Mouse (Mus musculus): Measurements from ENCODE around the gene Synj2. TPM values are rescaled to one million over a fixed set of nuclear protein-coding genes. Genes with fewer than 3 reads are reported as not detected.
A peak's percentile ranks its signal among the peaks of the same experiment; 100 is the strongest.

The Synj2 gene
- polyA plus RNA-seq, 1 experiment from 2014 or later = 2.4 TPM

GRCm38 (mm10) chr17:6054934-6055355, 113.9 kb downstream of the Synj2 start:
- ATAC-seq (ENCODE audit: insufficient read depth) = no peak
- Histone ChIP-seq H3K36me3 (replicated peaks) (no peaks in the 10 kb centered on the region), H3K9me3 (replicated peaks) (no peaks in the 10 kb centered on the region), H3K27ac (replicated peaks) (no peak overlapping the region), H3K4me2 (no peak overlapping the region), H3K4me1 (replicated peaks) (no peaks in the 10 kb centered on the region), H3K27me3 (no peaks in the 10 kb centered on the region), H3K9ac (no peak overlapping the region), H3K4me3 (replicated peaks) (no peak overlapping the region)
- WGBS (ENCODE audit: insufficient replicate concordance) = 22% methylated on average over 5 of the region's 5 CpGs

DNA sequence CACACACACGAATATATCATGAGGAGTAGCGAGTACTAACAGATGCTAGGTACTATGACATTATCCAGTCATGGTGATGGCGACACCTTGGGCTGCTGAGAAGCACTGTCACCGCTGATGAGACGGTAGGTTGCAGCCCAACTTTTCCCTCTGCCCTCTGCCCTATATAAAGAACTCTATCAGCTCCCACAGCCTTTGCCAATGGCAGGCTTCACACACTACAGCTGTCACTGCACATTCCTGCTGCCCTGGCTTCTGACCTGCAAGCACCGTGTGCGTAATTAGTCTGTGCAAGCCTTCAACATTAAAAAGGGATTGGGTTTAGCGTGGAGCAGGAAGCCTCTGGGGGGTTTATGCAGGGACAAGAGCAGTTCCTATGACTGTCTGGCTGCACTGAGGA, 121.7 kb downstream of the Synj2 start:
- no peaks in the 10 kb centered on the region for H3K27me3 ChIP-seq
- no peaks in the 10 kb centered on the region for H3K4me1 ChIP-seq (replicated peaks)
- H3K36me3 ChIP-seq (replicated peaks) = peaks cover 12% of the 10 kb centered on the region; the same call in 1 of the 2 replicates
- H3K4me2 ChIP-seq = no peak overlapping the region
- H3K9ac ChIP-seq = no peak overlapping the region
- whole genome bisulfite sequencing (ENCODE audit: insufficient replicate concordance) = 76% methylated on average over 8 of the region's 8 CpGs
- ATAC-seq (ENCODE audit: insufficient read depth) = no peak
- H3K4me3 ChIP-seq (replicated peaks) = no peak overlapping the region
- no peaks in the 10 kb centered on the region for H3K9me3 ChIP-seq (replicated peaks)
- H3K27ac ChIP-seq (replicated peaks) = no peak overlapping the region

- ATAC-seq (ENCODE audit: insufficient read depth) = no peak
Observed at GRCm38 (mm10) chr17:6063532-6063931, 122.5 kb downstream of the Synj2 start.

DNA sequence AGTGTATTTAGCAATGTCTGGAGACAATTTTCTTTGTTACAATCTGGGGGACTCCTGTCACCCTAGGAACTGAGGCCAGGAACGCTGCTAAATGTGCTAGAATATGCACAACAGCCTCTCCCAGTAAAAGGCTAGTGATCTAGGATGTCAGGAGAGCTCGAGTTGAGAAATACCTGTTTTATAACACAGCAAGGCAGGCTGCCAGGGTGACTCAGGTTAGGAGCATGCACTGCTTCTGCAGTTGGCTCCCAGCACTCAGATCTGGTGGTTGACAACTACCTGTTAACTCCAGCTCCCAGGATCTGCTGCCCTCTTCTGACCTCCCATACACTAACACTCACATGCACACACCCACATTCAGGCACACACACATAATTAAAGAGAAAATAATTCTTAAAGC, 124.9 kb downstream of the Synj2 start:
- Histone ChIP-seq H3K27me3 (no peaks in the 10 kb centered on the region), H3K4me2 (no peak overlapping the region), H3K9ac (no peak overlapping the region), H3K4me1 (replicated peaks) (no peaks in the 10 kb centered on the region), H3K27ac (replicated peaks) (no peak overlapping the region), H3K4me3 (replicated peaks) (no peak overlapping the region), H3K9me3 (replicated peaks) (no peaks in the 10 kb centered on the region), H3K36me3 (replicated peaks) (peaks cover 12% of the 10 kb centered on the region; the same call in 1 of the 2 replicates)
- 66% methylated on average over 2 of the region's 2 CpGs for WGBS (ENCODE audit: insufficient replicate concordance)
- no peak for ATAC-seq (ENCODE audit: insufficient read depth)

More at GRCm38 (mm10) chr17:6063532-6063931, 122.5 kb downstream of the Synj2 start:
- no peaks in the 10 kb centered on the region for H3K4me1 ChIP-seq (replicated peaks)
- H3K27me3 ChIP-seq = no peaks in the 10 kb centered on the region
- H3K9ac ChIP-seq = no peak overlapping the region
- H3K27ac ChIP-seq (replicated peaks) = no peak overlapping the region
- peaks cover 12% of the 10 kb centered on the region; the same call in 1 of the 2 replicates for H3K36me3 ChIP-seq (replicated peaks)
- 57% methylated on average over 5 of the region's 5 CpGs for WGBS (ENCODE audit: insufficient replicate concordance)
- no peaks in the 10 kb centered on the region for H3K9me3 ChIP-seq (replicated peaks)
- no peak overlapping the region for H3K4me3 ChIP-seq (replicated peaks)
- H3K4me2 ChIP-seq = no peak overlapping the region

DNA sequence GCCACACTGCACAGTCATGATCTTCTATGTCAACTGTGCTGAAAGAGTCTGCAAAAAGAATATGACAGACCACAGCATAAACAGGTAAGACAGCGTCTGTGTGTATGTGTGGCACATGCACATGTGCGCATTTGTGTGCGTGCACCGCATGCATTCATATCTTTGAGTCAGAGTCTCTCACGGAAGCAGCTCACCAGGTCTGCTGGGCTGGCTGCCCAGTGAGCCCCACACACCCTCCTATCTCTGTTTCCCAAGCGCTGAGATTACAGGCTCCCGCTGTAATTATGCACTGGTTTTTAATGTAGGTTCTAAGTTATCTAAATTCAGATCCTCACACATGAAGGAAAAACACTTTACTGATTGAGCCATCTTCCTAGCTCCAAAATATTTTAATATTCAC, 126.5 kb downstream of the Synj2 start:
- no peaks in the 10 kb centered on the region for H3K4me1 ChIP-seq (replicated peaks)
- no peaks in the 10 kb centered on the region for H3K9me3 ChIP-seq (replicated peaks)
- H3K9ac ChIP-seq = no peak overlapping the region
- H3K27ac ChIP-seq (replicated peaks) = no peak overlapping the region
- peaks cover 12% of the 10 kb centered on the region; the same call in 1 of the 2 replicates for H3K36me3 ChIP-seq (replicated peaks)
- WGBS (ENCODE audit: insufficient replicate concordance) = 86% methylated on average over 7 of the region's 7 CpGs
- no peak overlapping the region for H3K4me2 ChIP-seq
- no peak overlapping the region for H3K4me3 ChIP-seq (replicated peaks)
- H3K27me3 ChIP-seq = no peaks in the 10 kb centered on the region
- no peak for ATAC-seq (ENCODE audit: insufficient read depth)

- 83% methylated on average over 6 of the region's 6 CpGs for WGBS (ENCODE audit: insufficient replicate concordance)
- Histone ChIP-seq H3K4me1 (replicated peaks) (no peaks in the 10 kb centered on the region), H3K9ac (no peak overlapping the region), H3K4me3 (replicated peaks) (no peak overlapping the region), H3K4me2 (no peak overlapping the region), H3K9me3 (replicated peaks) (no peaks in the 10 kb centered on the region), H3K27ac (replicated peaks) (no peak overlapping the region), H3K36me3 (replicated peaks) (peaks cover 15% of the 10 kb centered on the region; the same call in 1 of the 2 replicates), H3K27me3 (no peaks in the 10 kb centered on the region)
- ATAC-seq (ENCODE audit: insufficient read depth) = no peak
Observed at GRCm38 (mm10) chr17:6069866-6070265, 128.8 kb downstream of the Synj2 start.

DNA sequence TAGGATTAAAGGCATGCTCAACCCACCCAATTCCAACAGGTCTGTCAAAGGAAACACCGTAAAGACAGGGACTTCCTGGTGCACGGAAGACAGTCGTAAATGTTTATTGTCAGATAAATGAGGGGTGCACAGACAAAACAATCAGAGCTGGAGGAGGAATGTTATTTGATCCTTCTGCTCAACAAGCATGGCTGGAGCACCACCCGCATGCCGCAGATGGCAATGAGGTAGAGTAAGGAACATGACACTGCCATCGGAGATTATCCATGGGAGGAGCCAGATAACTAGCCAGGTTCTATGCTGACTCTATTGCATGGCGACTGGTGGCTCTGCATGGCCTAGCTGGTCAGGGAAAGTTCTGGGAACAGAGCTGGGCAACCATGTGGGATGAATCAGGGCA, 132.3 kb downstream of the Synj2 start:
- Histone ChIP-seq H3K27ac (replicated peaks) (no peak overlapping the region), H3K9ac (no peak overlapping the region), H3K4me2 (no peak overlapping the region), H3K4me3 (replicated peaks) (no peak overlapping the region), H3K36me3 (replicated peaks) (0 out of 2 replicates have a peak, but pooled peaks cover 3% of the 10 kb centered on the region), H3K27me3 (no peaks in the 10 kb centered on the region), H3K4me1 (replicated peaks) (peaks cover 3% of the 10 kb centered on the region; the same call in 1 of the 2 replicates), H3K9me3 (replicated peaks) (no peaks in the 10 kb centered on the region)
- 67% methylated on average over 7 of the region's 7 CpGs for WGBS (ENCODE audit: insufficient replicate concordance)
- no peak for ATAC-seq (ENCODE audit: insufficient read depth)

DNA sequence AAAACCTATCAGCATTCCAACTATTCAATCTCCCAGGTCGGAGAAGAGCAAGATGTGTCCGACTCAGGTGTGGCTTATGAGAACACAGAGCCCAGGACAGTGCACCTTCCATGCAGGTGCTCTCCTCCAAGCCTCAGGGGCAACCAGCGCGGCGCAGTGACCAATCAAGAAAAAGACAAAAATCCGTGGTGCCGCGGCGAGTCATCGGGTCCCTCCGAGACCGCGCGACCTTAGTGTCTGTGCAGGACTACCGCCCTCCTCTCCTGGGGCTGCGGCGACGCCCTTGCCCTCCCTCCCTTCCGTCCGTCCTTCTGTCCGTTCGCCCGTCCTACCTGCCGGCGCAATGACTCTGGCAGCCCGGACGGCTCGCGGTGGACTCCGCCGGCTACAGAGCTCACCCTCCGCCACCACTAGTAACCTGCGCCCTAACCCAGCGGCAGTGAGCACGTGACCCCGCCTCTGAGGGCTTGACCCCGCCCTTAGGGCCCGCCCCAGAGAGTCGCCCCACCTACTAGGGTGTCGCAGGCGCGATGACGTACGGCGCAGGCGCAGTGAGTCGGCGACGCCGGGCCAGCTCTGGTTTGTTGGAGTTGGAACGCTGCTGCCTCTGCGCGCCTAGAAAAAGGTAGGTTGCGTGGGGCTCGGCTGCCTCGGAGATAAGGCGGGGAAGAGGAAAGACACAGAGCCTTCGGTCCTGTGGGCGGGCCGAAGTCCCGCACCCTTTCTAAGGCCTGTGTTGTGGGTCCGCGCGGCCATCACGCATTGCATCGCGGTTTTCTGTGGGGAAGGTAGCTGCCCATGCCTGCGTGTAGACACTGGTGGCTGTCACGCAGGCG, 138.4 kb downstream of the Synj2 start, which contains the start of the genes Serac1 and Gtf2h5:
TSS of gene Serac1 (minus strand) at position 455 of the 836 bp plus-strand sequence.
TSS of gene Gtf2h5 (plus strand) at position 500 of the 836 bp plus-strand sequence.
- peak within 1 kb of the TSS; percentile 97 for H3K27ac ChIP-seq (replicated peaks)
- peak within 1 kb of the TSS; percentile 89 for H3K4me2 ChIP-seq
- ATAC-seq (ENCODE audit: insufficient read depth) = peak; percentile 99
- under 1% methylated on average over 70 of the region's 70 CpGs for WGBS (ENCODE audit: insufficient replicate concordance)
- H3K9ac ChIP-seq = peak within 1 kb of the TSS; percentile 86
- H3K4me3 ChIP-seq (replicated peaks) = peak within 1 kb of the TSS; percentile 83
- H3K27me3 ChIP-seq = no peaks in the 10 kb centered on the region
- peaks cover 23% of the 10 kb centered on the region for H3K4me1 ChIP-seq (replicated peaks)
- no peaks in the 10 kb centered on the region for H3K9me3 ChIP-seq (replicated peaks)
- peaks cover 8% of the 10 kb centered on the region for H3K36me3 ChIP-seq (replicated peaks)

DNA sequence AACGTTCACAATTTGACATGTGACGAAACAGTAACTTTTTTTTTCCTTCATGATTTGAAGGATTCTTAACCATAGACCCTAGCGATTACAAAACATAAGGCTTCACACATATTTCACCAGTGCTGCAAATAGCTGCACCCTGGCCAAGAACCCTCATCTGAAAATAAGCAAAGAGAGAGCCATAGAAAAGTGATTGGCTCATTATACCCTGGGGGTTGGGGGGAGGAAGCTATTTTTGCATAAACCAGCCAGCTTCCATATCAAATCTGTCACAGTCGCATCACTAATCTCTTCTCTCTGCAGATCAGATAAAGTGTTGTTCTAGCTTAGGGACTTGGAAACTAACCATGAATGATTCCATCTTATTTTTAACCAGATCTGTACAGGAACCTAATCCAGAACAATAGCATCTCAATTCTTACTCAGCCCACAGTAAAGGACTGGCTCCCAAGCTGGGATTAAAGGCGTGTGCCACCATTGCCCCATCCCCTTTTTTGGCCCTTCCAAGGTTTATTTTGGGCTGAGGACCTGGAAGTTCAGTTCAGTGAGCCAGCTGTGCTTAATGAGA, 142.3 kb downstream of the Synj2 start:
- no peaks in the 10 kb centered on the region for H3K27me3 ChIP-seq
- peaks cover 22% of the 10 kb centered on the region for H3K36me3 ChIP-seq (replicated peaks)
- no peak overlapping the region for H3K4me2 ChIP-seq
- H3K9me3 ChIP-seq (replicated peaks) = no peaks in the 10 kb centered on the region
- H3K4me3 ChIP-seq (replicated peaks) = no peak overlapping the region
- WGBS (ENCODE audit: insufficient replicate concordance) = 80% methylated on average over 5 of the region's 5 CpGs
- no peak overlapping the region for H3K27ac ChIP-seq (replicated peaks)
- H3K4me1 ChIP-seq (replicated peaks) = peaks cover 20% of the 10 kb centered on the region
- no peak overlapping the region for H3K9ac ChIP-seq
- ATAC-seq (ENCODE audit: insufficient read depth) = no peak

- Histone ChIP-seq H3K4me2 (no peak overlapping the region), H3K27ac (replicated peaks) (no peak overlapping the region), H3K4me1 (replicated peaks) (no peaks in the 10 kb centered on the region), H3K4me3 (replicated peaks) (no peak overlapping the region), H3K9me3 (replicated peaks) (no peaks in the 10 kb centered on the region), H3K27me3 (no peaks in the 10 kb centered on the region), H3K36me3 (replicated peaks) (0 out of 2 replicates have a peak, but pooled peaks cover under 1% of the 10 kb centered on the region), H3K9ac (no peak overlapping the region)
- WGBS (ENCODE audit: insufficient replicate concordance) = 67% methylated on average over 6 of the region's 6 CpGs
- no peak for ATAC-seq (ENCODE audit: insufficient read depth)
Observed at GRCm38 (mm10) chr17:6091604-6092003, 150.5 kb downstream of the Synj2 start.
